In genomic region chr11:95074694-95075093, GRCm38 (mm10) we compare ENCODE assay signal across 9 mouse cellular contexts. TPM values are rescaled to one million over a fixed set of nuclear protein-coding genes. Genes with fewer than 3 reads are reported as not detected.
DNase-seq lines count a peak whose midpoint lies in the region; ATAC-seq lines count a peak whose summit lies in the region.
"Had no signal": no experiment of that assay in that cellular context is flagged by ENCODE, and none has a peak within 500 bp of the region (broad histone marks: within the 10 kb centered on the region; RNA-seq: fewer than 3 reads in every experiment).

No protein-coding gene starts in this region.

- no peaks in the 10 kb centered on the region for H3K36me3 ChIP-seq in embryonic facial prominence, embryonic 15.5 days
- no peaks in the 10 kb centered on the region for H3K36me3 ChIP-seq in neural tube, embryonic 13.5 days

- H3K27ac ChIP-seq in embryonic facial prominence, embryonic 15.5 days (replicated peaks): no peak overlapping the region
- H3K27ac ChIP-seq in neural tube, embryonic 13.5 days (replicated peaks): no peak overlapping the region
- H3K27ac ChIP-seq: layer of hippocampus, adult 2 months had no signal

- H3K4me2 ChIP-seq in embryonic facial prominence, embryonic 15.5 days (replicated peaks): peak overlapping the region; percentile 98
- peak overlapping the region; percentile 87 for H3K4me2 ChIP-seq in neural tube, embryonic 13.5 days

- peak; percentile 50 for DNase-seq in kidney, adult 11 months
- no peak for DNase-seq in kidney, postnatal 14 days
- peak; percentile 51 for DNase-seq in kidney, adult 9 months
- DNase-seq in thymus, postnatal 4 days: no peak
- no peak for DNase-seq in left cerebral cortex, adult 11 months (ENCODE audit: low spot score)

- 60% methylated on average over 4 of the region's 4 CpGs for WGBS in embryonic facial prominence, embryonic 15.5 days
- WGBS in neural tube, embryonic 13.5 days: 82% methylated on average over 4 of the region's 4 CpGs

- no peak for ATAC-seq in embryonic facial prominence, embryonic 15.5 days (ENCODE audit: insufficient number of reproducible peaks, low FRiP score, low TSS enrichment, low read depth)
- no peak for ATAC-seq in neural tube, embryonic 13.5 days (ENCODE audit: low read depth)
- ATAC-seq: Patski had no signal

- peaks cover 68% of the 10 kb centered on the region for H3K4me1 ChIP-seq in embryonic facial prominence, embryonic 15.5 days
- H3K4me1 ChIP-seq in neural tube, embryonic 13.5 days (replicated peaks): peaks cover 43% of the 10 kb centered on the region

- H3K4me3 ChIP-seq in embryonic facial prominence, embryonic 15.5 days (replicated peaks): peak overlapping the region; percentile 60
- H3K4me3 ChIP-seq in neural tube, embryonic 13.5 days: peak overlapping the region; percentile 67; the same call in 1 of the 2 replicates

- peaks cover 34% of the 10 kb centered on the region for H3K27me3 ChIP-seq in embryonic facial prominence, embryonic 15.5 days
- H3K27me3 ChIP-seq in neural tube, embryonic 13.5 days: peaks cover 56% of the 10 kb centered on the region
- H3K27me3 ChIP-seq: Patski had no signal

- no peak overlapping the region for H3K9ac ChIP-seq in embryonic facial prominence, embryonic 15.5 days
- H3K9ac ChIP-seq in neural tube, embryonic 13.5 days: peak overlapping the region; percentile 81; the same call in 1 of the 2 replicates

- no peaks in the 10 kb centered on the region for H3K9me3 ChIP-seq in embryonic facial prominence, embryonic 15.5 days (replicated peaks)
- no peaks in the 10 kb centered on the region for H3K9me3 ChIP-seq in neural tube, embryonic 13.5 days

RNA-seq across cellular contexts. Expression of gene Itga3, which starts 1.9 kb away (rescaled TPM):
- polyA plus RNA-seq in embryonic facial prominence, embryonic 15.5 days (2015; fragmentation: Nextera tagmentation; extraction: Ambion mirVana): 9.5 and 11.3 TPM in 2 replicates
- 12.0 and 12.1 TPM in 2 replicates for polyA plus RNA-seq in neural tube, embryonic 13.5 days (2015; fragmentation: Nextera tagmentation; extraction: Ambion mirVana)

RNA-seq across cellular contexts. Expression of gene Pdk2, which starts 33.5 kb away (rescaled TPM):
- 33.7 and 41.8 TPM in 2 replicates for polyA plus RNA-seq in embryonic facial prominence, embryonic 15.5 days (2015; fragmentation: Nextera tagmentation; extraction: Ambion mirVana)
- 26.2 and 27.6 TPM in 2 replicates for polyA plus RNA-seq in neural tube, embryonic 13.5 days (2015; fragmentation: Nextera tagmentation; extraction: Ambion mirVana)

RNA-seq across cellular contexts. Expression of gene Dlx3, which starts 45.2 kb away (rescaled TPM):
- 35.6 and 36.6 TPM in 2 replicates for polyA plus RNA-seq in embryonic facial prominence, embryonic 15.5 days (2015; fragmentation: Nextera tagmentation; extraction: Ambion mirVana)
- 0.28 and 0.40 TPM in 2 replicates for polyA plus RNA-seq in neural tube, embryonic 13.5 days (2015; fragmentation: Nextera tagmentation; extraction: Ambion mirVana)
- polyA plus RNA-seq: Patski had no signal

Comparison
In these comparisons a context has a peak if more than half of its experiments do, and no peak if none do; other contexts are left out.
1. DNase-seq: peak in kidney, adult 11 months (single experiment) and kidney, adult 9 months (single experiment); none in kidney, postnatal 14 days (single experiment), thymus, postnatal 4 days (single experiment) and left cerebral cortex, adult 11 months (single experiment).
2. RNA of gene Dlx3, which starts 45.2 kb away (polyA plus RNA-seq): 35.6 to 36.6 TPM in embryonic facial prominence, embryonic 15.5 days; 0.28 to 0.40 TPM in neural tube, embryonic 13.5 days; every median in the first group is over 10 times any median in the second.